Mouse (Mus musculus) cerebellum, adult 2 months (tissue): ENCODE results near the gene Rgs8.

Experiments
- CTCF ChIP-seq: fragments of 200-500 bp; IDR thresholded peaks from 2 replicates; pipeline ENCODE4 v1.5.1; 2011; ENCODE audit warnings: low read depth, mild to moderate bottlenecking, control low read depth, low read length, moderate library complexity, borderline replicate concordance; ENCODE audit not compliant: insufficient read depth
- POLR2A ChIP-seq: fragments of 200-500 bp; IDR thresholded peaks from 2 replicates; pipeline ENCODE4 v1.6.1; 2011; ENCODE audit warnings: low read length, control low read depth, borderline replicate concordance; ENCODE audit not compliant: insufficient read depth

- no peak for TF ChIP-seq POLR2A
- no peak for TF ChIP-seq CTCF
Observed at GRCm38 (mm10) chr1:153641492-153641939, 11.3 kb upstream of the Rgs8 start.
